Mouse (Mus musculus) effector memory CD4-positive, alpha-beta T cell, adult 5 months (primary cell): ENCODE data around the gene 1700034I23Rik. TPM values are rescaled to one million over a fixed set of nuclear protein-coding genes. Genes with fewer than 3 reads are reported as not detected.

ENCODE experiments used
- polyA plus RNA-seq: library from polyadenylated mRNA; unstranded; fragments of 100-300 nt; shearing (Covaris generic); gene quantifications from one replicate; pipeline ENCODE4 v1.2.1, GENCODE M21; 2017

Gene 1700034I23Rik
- polyA plus RNA-seq, result 0.45 TPM

DNA sequence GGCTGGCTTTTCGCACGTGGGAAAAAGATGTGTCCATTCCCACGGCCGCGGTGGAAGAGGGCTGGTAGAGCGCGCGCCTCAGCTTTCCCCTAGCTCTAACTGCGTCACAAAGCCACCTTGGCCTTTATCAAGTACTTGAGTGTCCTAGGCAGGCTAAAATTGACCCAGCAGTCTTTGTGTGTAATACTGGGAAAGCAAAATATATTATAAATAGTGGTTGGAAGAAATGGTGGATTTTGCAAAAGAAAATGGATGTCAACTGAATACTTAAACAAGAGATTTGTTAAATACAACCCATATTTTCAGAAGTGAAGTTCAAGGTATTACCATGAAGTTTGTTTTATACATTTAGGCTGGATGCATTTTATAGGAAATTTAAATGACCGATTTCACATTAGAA is at the start of gene 1700034I23Rik:
Gene 1700034I23Rik (minus strand): TSS at position 101 of the 400 bp plus-strand sequence.

DNA sequence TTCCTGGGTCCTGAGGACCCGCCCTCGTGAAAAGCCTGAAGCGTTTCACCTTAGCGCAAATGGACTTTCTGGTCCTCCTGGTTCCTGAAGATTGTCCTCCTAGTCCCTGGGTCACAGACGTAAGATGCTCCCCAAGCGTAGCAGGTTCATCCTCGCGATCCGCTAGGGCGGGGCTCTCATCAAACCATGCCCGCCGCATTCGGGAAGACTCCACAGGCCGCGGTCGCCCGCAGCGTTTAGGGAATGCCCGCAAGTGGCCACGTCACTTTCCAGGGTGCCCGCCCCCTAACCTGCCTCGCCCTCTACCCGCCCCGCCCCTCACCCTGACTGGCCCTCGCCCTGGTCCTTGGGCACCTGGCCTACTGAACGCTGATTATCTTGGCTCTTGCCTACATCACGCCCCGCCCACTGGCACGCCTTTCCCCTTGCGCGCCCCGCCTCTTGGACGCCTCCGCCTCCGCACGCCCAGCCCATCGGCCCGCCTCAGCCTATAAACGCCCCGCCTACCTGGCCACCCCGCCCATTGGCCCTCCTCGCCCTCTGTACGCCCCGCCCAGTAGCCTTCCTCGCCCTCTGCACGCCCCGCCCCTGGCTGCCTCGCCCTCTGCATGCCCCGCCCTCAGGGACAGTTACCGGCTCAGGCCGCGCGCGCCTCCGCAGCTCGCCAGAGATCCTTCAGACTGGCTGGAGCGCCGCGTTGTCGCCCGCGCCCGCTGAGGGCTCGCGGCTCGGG is 47.0 kb upstream of the 1700034I23Rik start, which contains the start of gene Larp1b:
Gene Larp1b (plus strand): TSS at position 659 of the 733 bp plus-strand sequence.

Other genes with a start within 250 kb of the 1700034I23Rik start
- gene Slc25a31, start 193.7 kb downstream of the 1700034I23Rik start, polyA plus RNA-seq, result not detected
- 33.4 TPM for gene Hspa4l, start 158.0 kb downstream of the 1700034I23Rik start, polyA plus RNA-seq
- 21.0 TPM for gene Plk4, start 102.5 kb downstream of the 1700034I23Rik start, polyA plus RNA-seq
- 9.8 TPM for gene Mfsd8, start 55.7 kb downstream of the 1700034I23Rik start, polyA plus RNA-seq
- gene Abhd18, start 55.6 kb downstream of the 1700034I23Rik start, polyA plus RNA-seq, result 9.4 TPM
- gene Larp1b, start 47.3 kb upstream of the 1700034I23Rik start, polyA plus RNA-seq, result 30.3 TPM
- 15.0 TPM for gene Pgrmc2, start 180.5 kb upstream of the 1700034I23Rik start, polyA plus RNA-seq